Mouse (Mus musculus) liver, embryonic 14.5 days (tissue): ENCODE measurements at regions not wholly inside any gene's neighbourhood (a gene's known extent, or its start where the extent isn't known, plus 50 kb on each side); places are given as distances from the start of the nearest gene placed in this dataset.
"Not testable (repeated sequence)": the region's sequence is repeated elsewhere in the genome, so short reads cannot be mapped to it uniquely, and the experiment has no call there.

Experiments used
- ATAC-seq: fragments of 200-750 bp; cut with Nextera tagmentation; 2 replicates; pipeline ENCODE4 v1.8.0; 2017; ENCODE audit warnings: moderate number of reproducible peaks, mild to moderate bottlenecking, moderate library complexity; ENCODE audit not compliant: insufficient read depth
- DNase-seq, 3 experiments: peaks; one replicate each; pipeline ENCODE4 v3.0.0-alpha.2; 2012 to 2013; ENCODE audit warnings: low read depth in 3 of 3, low spot score in 3 of 3
- H3K27ac ChIP-seq: fragments of 300-500 bp; sonication (generic); 2 replicates; pipeline ENCODE4 v1.5.1; 2014; ENCODE audit warnings: moderate library complexity, mild to moderate bottlenecking, control low read depth, inconsistent platforms
- H3K27me3 ChIP-seq: fragments of 300-500 bp; sonication (generic); 2 replicates; pipeline ENCODE4 v1.6.1; 2014; ENCODE audit warnings: mild to moderate bottlenecking, low read length, moderate library complexity; ENCODE audit not compliant: control insufficient read depth, insufficient read depth
- H3K36me3 ChIP-seq: fragments of 300-500 bp; sonication (generic); replicated peaks from 2 replicates; pipeline ENCODE4 v1.6.1; 2014; ENCODE audit warnings: low read depth; ENCODE audit not compliant: control insufficient read depth, insufficient read depth
- H3K4me1 ChIP-seq, 2 experiments: fragments of 200-500 bp in 1 of 2; fragments of 300-500 bp in 1 of 2; sonication (generic) in 1 of 2; replicated peaks; 2 replicates each; pipeline ENCODE4 v1.6.1; 2012 to 2014; ENCODE audit warnings: antibody characterized with exemption in 1 of 2, inconsistent platforms in 1 of 2, low read length in 1 of 2; ENCODE audit not compliant: control insufficient read depth in 2 of 2, insufficient read depth in 2 of 2
- H3K4me2 ChIP-seq: fragments of 300-500 bp; sonication (generic); 2 replicates; pipeline ENCODE4 v1.6.1; 2014; ENCODE audit warnings: low read depth, mild to moderate bottlenecking, control low read depth, moderate library complexity
- H3K4me3 ChIP-seq, 2 experiments: fragments of 200-500 bp in 1 of 2; fragments of 300-500 bp in 1 of 2; sonication (generic) in 1 of 2; 2 replicates each; pipeline ENCODE4 v1.5.1; 2012 to 2014; ENCODE audit warnings: low read depth in 2 of 2, low read length in 2 of 2, mild to moderate bottlenecking in 2 of 2, control low read depth in 1 of 2, inconsistent platforms in 1 of 2, moderate library complexity in 1 of 2; ENCODE audit not compliant: insufficient read depth in 1 of 2
- H3K9ac ChIP-seq: fragments of 300-500 bp; sonication (generic); replicated peaks from 2 replicates; pipeline ENCODE4 v1.6.1; 2014; ENCODE audit warnings: mild to moderate bottlenecking, control low read depth, moderate library complexity
- H3K9me3 ChIP-seq: fragments of 300-500 bp; sonication (generic); 2 replicates; pipeline ENCODE4 v1.6.1; 2016; ENCODE audit warnings: low read length, mixed read lengths; ENCODE audit not compliant: control insufficient read depth
- CTCF ChIP-seq: IDR thresholded peaks from 2 replicates; pipeline ENCODE4 v1.5.1; 2016; ENCODE audit warnings: antibody characterized with exemption, low read depth, control low read depth
- EP300 ChIP-seq: IDR thresholded peaks from 2 replicates; pipeline ENCODE4 v1.6.1; 2016; ENCODE audit warnings: antibody characterized with exemption, low read depth
- WGBS: fragments of 180-500 bp; shearing (Covaris S2); extraction: QIAGEN DNeasy Blood & Tissue Kit; methylation state at CpG from one replicate; pipeline ENCODE4 v1.1.7; 2014; ENCODE audit not compliant: insufficient replicate concordance; 5-methylcytosine and 5-hydroxymethylcytosine counted together

DNA sequence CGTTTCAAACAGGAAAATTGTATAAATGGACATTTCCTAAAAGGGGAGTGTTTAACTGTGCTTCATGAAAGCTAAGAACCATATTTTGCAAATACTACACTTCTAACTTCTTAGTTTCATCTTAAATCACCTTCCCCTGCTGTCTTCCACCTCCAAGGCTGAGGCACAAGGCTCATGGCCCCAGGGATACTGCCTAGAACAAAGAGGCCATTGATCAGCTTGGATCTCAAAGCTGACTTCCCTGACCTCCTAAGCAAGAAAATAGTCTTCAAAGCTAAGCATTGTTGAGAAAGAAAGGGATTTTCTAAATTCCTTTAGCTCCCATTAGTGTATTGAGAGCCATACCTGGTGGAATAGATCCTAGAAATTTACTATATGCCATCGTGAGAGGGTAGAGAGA lies 501.6 kb downstream of the Bnc2 start:
- DNase-seq: no peak
- Histone ChIP-seq H3K4me1 (no peaks in the 10 kb centered on the region), H3K4me3 (no peak overlapping the region), H3K36me3 (no peaks in the 10 kb centered on the region), H3K27me3 (no peaks in the 10 kb centered on the region), H3K27ac (no peak overlapping the region), H3K9me3 (no peaks in the 10 kb centered on the region), H3K9ac (no peak overlapping the region), H3K4me2 (no peak overlapping the region)
- 40% methylated on average over 2 of the region's 2 CpGs for WGBS
- ATAC-seq: no peak
- no peak for TF ChIP-seq CTCF
- no peak for TF ChIP-seq EP300

- not testable (repeated sequence) for H3K27ac ChIP-seq, H3K27me3 ChIP-seq, H3K4me1 ChIP-seq, DNase-seq, ATAC-seq, H3K4me3 ChIP-seq, H3K36me3 ChIP-seq, H3K9ac ChIP-seq, H3K4me2 ChIP-seq, H3K9me3 ChIP-seq
- WGBS: 74% methylated on average over 6 of the region's 6 CpGs
Observed at GRCm38 (mm10) chr4:84176457-84176856, 498.6 kb downstream of the Bnc2 start.

- TF ChIP-seq CTCF: no peak
- TF ChIP-seq EP300: no peak
- no peak overlapping the region for H3K9ac ChIP-seq
- 38% methylated on average over 3 of the region's 3 CpGs for WGBS
- no peak overlapping the region for H3K4me2 ChIP-seq
- H3K4me3 ChIP-seq: no peak overlapping the region
- no peaks in the 10 kb centered on the region for H3K9me3 ChIP-seq
- DNase-seq (no peak), ATAC-seq (no peak)
- H3K4me1 ChIP-seq: no peaks in the 10 kb centered on the region
- no peaks in the 10 kb centered on the region for H3K27me3 ChIP-seq
- no peak overlapping the region for H3K27ac ChIP-seq
- no peaks in the 10 kb centered on the region for H3K36me3 ChIP-seq
Observed at GRCm38 (mm10) chr4:84177827-84178226, 497.2 kb downstream of the Bnc2 start.

GRCm38 (mm10) chr4:84184436-84184835 lies 490.6 kb downstream of the Bnc2 start:
- H3K27ac ChIP-seq: no peak overlapping the region
- H3K27me3 ChIP-seq: no peaks in the 10 kb centered on the region
- H3K9me3 ChIP-seq: no peaks in the 10 kb centered on the region
- ATAC-seq (no peak), DNase-seq (no peak)
- no peak overlapping the region for H3K4me3 ChIP-seq
- no peaks in the 10 kb centered on the region for H3K4me1 ChIP-seq
- H3K4me2 ChIP-seq: no peak overlapping the region
- 68% methylated on average over 4 of the region's 4 CpGs for WGBS
- no peaks in the 10 kb centered on the region for H3K36me3 ChIP-seq
- TF ChIP-seq CTCF (no peak), EP300 (no peak)
- H3K9ac ChIP-seq: no peak overlapping the region

- Histone ChIP-seq H3K27ac (no peak overlapping the region), H3K4me3 (no peak overlapping the region), H3K27me3 (no peaks in the 10 kb centered on the region), H3K9ac (no peak overlapping the region), H3K36me3 (no peaks in the 10 kb centered on the region), H3K4me2 (no peak overlapping the region), H3K9me3 (no peaks in the 10 kb centered on the region), H3K4me1 (no peaks in the 10 kb centered on the region)
- DNase-seq (no peak), ATAC-seq (no peak)
- WGBS: 71% methylated on average over 6 of the region's 6 CpGs
- TF ChIP-seq EP300: no peak
- no peak for TF ChIP-seq CTCF
Observed at GRCm38 (mm10) chr4:84184844-84185243, 490.2 kb downstream of the Bnc2 start.

DNA sequence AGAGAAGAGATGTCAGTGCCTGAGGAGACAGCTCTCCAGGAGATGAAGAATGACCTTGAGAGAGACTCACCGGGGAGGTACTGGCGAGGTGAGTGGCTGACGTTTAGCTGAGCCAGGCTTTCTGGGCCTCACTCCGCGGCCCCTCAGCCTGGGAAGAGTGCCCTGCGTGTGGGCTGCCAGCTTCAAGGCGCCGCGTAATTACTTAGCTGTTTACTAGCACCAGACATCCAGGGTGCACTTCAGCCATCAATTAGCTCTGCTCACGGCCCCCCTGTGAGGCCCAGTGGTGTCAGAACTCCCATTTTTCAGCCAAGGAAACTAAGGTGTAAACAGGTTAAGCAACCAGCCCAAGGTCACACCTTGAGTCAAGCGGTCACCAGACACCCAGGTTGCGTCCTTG lies 485.8 kb downstream of the Bnc2 start:
- no peak overlapping the region for H3K4me2 ChIP-seq

More for the DNA sequence above, 485.8 kb downstream of the Bnc2 start:
- ATAC-seq: no peak
- no peaks in the 10 kb centered on the region for H3K9me3 ChIP-seq
- no peaks in the 10 kb centered on the region for H3K36me3 ChIP-seq
- no peak overlapping the region for H3K4me3 ChIP-seq
- no peak overlapping the region for H3K9ac ChIP-seq
- no peaks in the 10 kb centered on the region for H3K27me3 ChIP-seq
- no peak for DNase-seq
- 69% methylated on average over 12 of the region's 12 CpGs for WGBS
- H3K4me1 ChIP-seq: no peaks in the 10 kb centered on the region
- TF ChIP-seq EP300 (no peak), CTCF (no peak)
- no peak overlapping the region for H3K27ac ChIP-seq
